Mouse (Mus musculus) heart, embryonic 16.5 days (tissue): ENCODE data around the gene Zfhx2. TPM values are rescaled to one million over a fixed set of nuclear protein-coding genes. Genes with fewer than 3 reads are reported as not detected.
A peak's percentile ranks its signal among the peaks of the same experiment; 100 is the strongest.

Source experiments
- ATAC-seq: fragments of 200-750 bp; cut with Nextera tagmentation; replicated peaks from 2 replicates; pipeline ENCODE4 v1.8.0; 2017; ENCODE audit warnings: moderate number of reproducible peaks; ENCODE audit not compliant: insufficient read depth, low FRiP score; ENCODE audit errors: extremely low read depth
- H3K27ac ChIP-seq: fragments of 300-500 bp; sonication (generic); 2 replicates; pipeline ENCODE4 v1.5.1; 2014; ENCODE audit warnings: mild to moderate bottlenecking, low read length, control low read depth, moderate library complexity
- H3K27me3 ChIP-seq: fragments of 300-500 bp; sonication (generic); 2 replicates; pipeline ENCODE4 v1.6.1; 2014; ENCODE audit warnings: low read length, mixed read lengths; ENCODE audit not compliant: control insufficient read depth, insufficient read depth
- H3K36me3 ChIP-seq: fragments of 300-500 bp; sonication (generic); 2 replicates; pipeline ENCODE4 v1.6.1; 2014; ENCODE audit not compliant: control insufficient read depth, insufficient read depth
- H3K4me1 ChIP-seq: fragments of 300-500 bp; sonication (generic); 2 replicates; pipeline ENCODE4 v1.6.1; 2014; ENCODE audit warnings: low read length, mixed read lengths; ENCODE audit not compliant: control insufficient read depth, insufficient read depth
- H3K4me2 ChIP-seq: fragments of 300-500 bp; sonication (generic); 2 replicates; pipeline ENCODE4 v1.6.1; 2014; ENCODE audit warnings: low read depth, mild to moderate bottlenecking, control low read depth, low read length
- H3K4me3 ChIP-seq: fragments of 300-500 bp; sonication (generic); 2 replicates; pipeline ENCODE4 v1.5.1; 2014; ENCODE audit warnings: mild to moderate bottlenecking, control low read depth, low read length
- H3K9ac ChIP-seq: fragments of 300-500 bp; sonication (generic); 2 replicates; pipeline ENCODE4 v1.6.1; 2014; ENCODE audit warnings: low read length, control low read depth
- H3K9me3 ChIP-seq: fragments of 300-500 bp; sonication (generic); replicated peaks from 2 replicates; pipeline ENCODE4 v1.6.1; 2016; ENCODE audit warnings: low read length; ENCODE audit not compliant: control insufficient read depth
- WGBS: fragments of 180-500 bp; shearing (Covaris S2); extraction: QIAGEN DNeasy Blood & Tissue Kit; methylation state at CpG from one replicate; pipeline ENCODE4 v1.1.7; 2014; 5-methylcytosine and 5-hydroxymethylcytosine counted together
- polyA plus RNA-seq: library from polyadenylated mRNA; unstranded; fragments of >200 nt; fragmentation: Nextera tagmentation; extraction: Ambion mirVana; gene quantifications from 2 replicates; pipeline ENCODE4 v1.2.1, GENCODE M21; 2015

Gene Zfhx2
- polyA plus RNA-seq, 1 experiment from 2014 or later = 2.5 TPM

GRCm38 (mm10) chr14:55023011-55023410 is 69.1 kb downstream of the Zfhx2 start:
- 88% methylated on average over 15 of the region's 15 CpGs for WGBS
- H3K27me3 ChIP-seq = no peaks in the 10 kb centered on the region

GRCm38 (mm10) chr14:55020394-55020793 is 71.7 kb downstream of the Zfhx2 start:
- Histone ChIP-seq H3K36me3 (peaks cover 43% of the 10 kb centered on the region), H3K4me1 (peaks cover 9% of the 10 kb centered on the region), H3K9ac (no peak overlapping the region), H3K4me3 (no peak overlapping the region), H3K27me3 (no peaks in the 10 kb centered on the region), H3K9me3 (no peaks in the 10 kb centered on the region), H3K4me2 (no peak overlapping the region), H3K27ac (no peak overlapping the region)
- no peak for ATAC-seq
- WGBS = 87% methylated on average over 9 of the region's 9 CpGs

More at GRCm38 (mm10) chr14:55023011-55023410, 69.1 kb downstream of the Zfhx2 start:
- Histone ChIP-seq H3K4me1 (peaks cover 4% of the 10 kb centered on the region), H3K9ac (no peak overlapping the region), H3K9me3 (no peaks in the 10 kb centered on the region), H3K36me3 (peaks cover 38% of the 10 kb centered on the region), H3K27ac (no peak overlapping the region), H3K4me3 (no peak overlapping the region), H3K4me2 (no peak overlapping the region)
- ATAC-seq = no peak

GRCm38 (mm10) chr14:55016876-55017275 is 75.2 kb downstream of the Zfhx2 start:
- peaks cover 22% of the 10 kb centered on the region for H3K36me3 ChIP-seq
- no peak for ATAC-seq
- peaks cover 13% of the 10 kb centered on the region for H3K4me1 ChIP-seq
- H3K27ac ChIP-seq = no peak overlapping the region
- no peak overlapping the region for H3K9ac ChIP-seq
- H3K9me3 ChIP-seq = no peaks in the 10 kb centered on the region
- H3K4me2 ChIP-seq = no peak overlapping the region
- 92% methylated on average over 16 of the region's 16 CpGs for WGBS
- no peak overlapping the region for H3K4me3 ChIP-seq
- H3K27me3 ChIP-seq = no peaks in the 10 kb centered on the region

- Histone ChIP-seq H3K4me3 (peak overlapping the region; percentile 87), H3K27ac (peak overlapping the region; percentile 82), H3K27me3 (no peaks in the 10 kb centered on the region), H3K4me1 (peaks cover 13% of the 10 kb centered on the region), H3K36me3 (peaks cover 11% of the 10 kb centered on the region), H3K4me2 (peak overlapping the region; percentile 82), H3K9me3 (no peaks in the 10 kb centered on the region), H3K9ac (peak overlapping the region; percentile 90)
- peak; percentile 16 for ATAC-seq
- 0% methylated on average over 17 of the region's 17 CpGs for WGBS
These were observed 76.4 kb downstream of the Zfhx2 start for GRCm38 (mm10) chr14:55015767-55016111.

- no peaks in the 10 kb centered on the region for H3K27me3 ChIP-seq
- WGBS = 0% methylated on average over 36 of the region's 36 CpGs
- H3K9ac ChIP-seq = peak within 1 kb of the TSS; percentile 90
- ATAC-seq = peak; percentile 95
- H3K36me3 ChIP-seq = peaks cover 10% of the 10 kb centered on the region
- H3K4me2 ChIP-seq = peak within 1 kb of the TSS; percentile 83
- peak within 1 kb of the TSS; percentile 87 for H3K4me3 ChIP-seq
- H3K9me3 ChIP-seq = no peaks in the 10 kb centered on the region
- peaks cover 13% of the 10 kb centered on the region for H3K4me1 ChIP-seq
- H3K27ac ChIP-seq = peak within 1 kb of the TSS; percentile 94
These were observed 76.9 kb downstream of the Zfhx2 start, which contains the start of gene Ngdn for GRCm38 (mm10) chr14:55014991-55015766. TSS of gene Ngdn (plus strand) at chr14:55015454.

- WGBS = under 1% methylated on average over 27 of the region's 27 CpGs
- Histone ChIP-seq H3K4me3 (peak overlapping the region; percentile 59), H3K27ac (peak overlapping the region; percentile 94), H3K9ac (peak overlapping the region; percentile 73), H3K4me2 (peak overlapping the region; percentile 83), H3K9me3 (no peaks in the 10 kb centered on the region), H3K27me3 (no peaks in the 10 kb centered on the region), H3K36me3 (peaks cover 10% of the 10 kb centered on the region), H3K4me1 (peaks cover 17% of the 10 kb centered on the region)
- ATAC-seq = peak; percentile 39
These were observed 77.5 kb downstream of the Zfhx2 start for GRCm38 (mm10) chr14:55014591-55014990.

- WGBS = 77% methylated on average over 4 of the region's 4 CpGs
- no peaks in the 10 kb centered on the region for H3K36me3 ChIP-seq
- H3K27ac ChIP-seq = no peak overlapping the region
- no peaks in the 10 kb centered on the region for H3K27me3 ChIP-seq
- no peak for ATAC-seq
- H3K4me2 ChIP-seq = no peak overlapping the region
- H3K4me3 ChIP-seq = no peak overlapping the region
- no peaks in the 10 kb centered on the region for H3K9me3 ChIP-seq
- no peak overlapping the region for H3K9ac ChIP-seq
- peaks cover 26% of the 10 kb centered on the region for H3K4me1 ChIP-seq
These were observed 81.0 kb downstream of the Zfhx2 start for GRCm38 (mm10) chr14:55011116-55011515.

Other genes starting within 250 kb of the Zfhx2 start
- gene Homez, start 221.4 kb downstream of the Zfhx2 start, polyA plus RNA-seq = 4.9 and 6.4 TPM in 2 replicates
- 0.59 and 1.4 TPM in 2 replicates for gene Ppp1r3e, start 214.8 kb downstream of the Zfhx2 start, polyA plus RNA-seq
- 3.3 and 4.3 TPM in 2 replicates for gene Bcl2l2, start 208.9 kb downstream of the Zfhx2 start, polyA plus RNA-seq
- not detected in 2 replicates for gene Gm20521, start 208.9 kb downstream of the Zfhx2 start, polyA plus RNA-seq
- 61.9 and 68.4 TPM in 2 replicates for gene Pabpn1, start 199.8 kb downstream of the Zfhx2 start, polyA plus RNA-seq
- gene Slc22a17, start 179.2 kb downstream of the Zfhx2 start, polyA plus RNA-seq = 27.2 and 31.9 TPM in 2 replicates
- gene Efs, start 166.2 kb downstream of the Zfhx2 start, polyA plus RNA-seq = 13.4 and 14.4 TPM in 2 replicates
- gene Il25, start 159.6 kb downstream of the Zfhx2 start, polyA plus RNA-seq = not detected in 2 replicates
- gene Cmtm5, start 156.1 kb downstream of the Zfhx2 start, polyA plus RNA-seq = 0.86 and 1.3 TPM in 2 replicates
- gene Myh6, start 125.4 kb downstream of the Zfhx2 start, polyA plus RNA-seq = 2,302 and 2,585 TPM in 2 replicates
- not detected in 2 replicates for gene Gm17428, start 115.4 kb downstream of the Zfhx2 start, polyA plus RNA-seq
- 6,075 and 6,619 TPM in 2 replicates for gene Myh7, start 97.7 kb downstream of the Zfhx2 start, polyA plus RNA-seq
- gene Ngdn, start 76.9 kb downstream of the Zfhx2 start, polyA plus RNA-seq = 63.3 and 68.1 TPM in 2 replicates
- gene Thtpa, start 2.5 kb upstream of the Zfhx2 start, polyA plus RNA-seq = 16.1 and 16.9 TPM in 2 replicates
- gene Ap1g2, start 14.3 kb upstream of the Zfhx2 start, polyA plus RNA-seq = 10.4 and 14.2 TPM in 2 replicates
- 0.09 and 0.25 TPM in 2 replicates for gene Jph4, start 24.6 kb upstream of the Zfhx2 start, polyA plus RNA-seq
- not detected in 2 replicates for gene Dhrs2, start 129.7 kb upstream of the Zfhx2 start, polyA plus RNA-seq